Mouse (Mus musculus) liver, embryonic 14.5 days (tissue): Measurements from ENCODE around the gene Fes.

Experiments used
- CTCF ChIP-seq: IDR thresholded peaks from 2 replicates; pipeline ENCODE4 v1.5.1; 2016; ENCODE audit warnings: antibody characterized with exemption, low read depth, control low read depth
- EP300 ChIP-seq: IDR thresholded peaks from 2 replicates; pipeline ENCODE4 v1.6.1; 2016; ENCODE audit warnings: antibody characterized with exemption, low read depth

DNA sequence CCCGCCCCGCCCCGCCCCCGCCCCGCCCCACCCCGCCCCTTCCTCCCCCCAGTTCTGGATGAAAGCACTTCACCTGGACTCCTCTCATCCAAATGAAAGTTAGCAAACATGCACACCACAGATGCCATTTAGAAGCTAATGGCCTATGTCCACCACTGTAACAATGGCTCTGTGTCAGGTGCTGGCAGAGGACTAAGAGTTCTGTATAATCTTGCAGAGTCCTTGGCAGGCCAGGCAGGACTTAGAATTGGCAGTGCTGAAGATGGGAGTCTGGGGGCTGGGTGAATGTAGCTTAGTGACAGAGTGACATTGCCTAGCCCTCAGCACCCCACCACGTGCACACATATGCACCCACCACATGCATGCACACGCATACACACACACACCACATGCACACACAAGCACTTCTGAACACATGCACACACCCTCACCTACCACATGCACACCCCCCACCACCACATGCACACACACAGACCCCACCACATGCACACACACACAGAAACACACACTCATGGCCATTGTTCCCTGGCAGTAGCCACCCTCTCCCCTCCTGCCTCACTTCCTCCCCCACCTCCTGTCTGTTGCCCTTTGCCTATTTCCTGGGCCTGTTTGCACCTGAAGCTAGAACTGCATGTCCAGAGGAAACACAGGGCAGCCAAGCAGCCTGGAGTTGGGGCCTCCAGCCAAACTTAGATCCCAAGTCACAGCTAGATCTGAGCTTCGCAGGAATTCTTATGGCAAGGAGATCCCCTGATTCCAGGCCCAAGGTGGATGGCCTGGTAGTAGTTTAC, 26.0 kb upstream of the Fes start:
- TF ChIP-seq CTCF (no peak), EP300 (no peak)
